Mouse (Mus musculus): ENCODE results near the gene Xlr5c. TPM values are rescaled to one million over a fixed set of nuclear protein-coding genes. Genes with fewer than 3 reads are reported as not detected.

Gene Xlr5c
- polyA plus RNA-seq, 1 experiment from 2014 or later = not detected

Other genes starting within 250 kb of the Xlr5c start
- 2.1 and 2.4 TPM in 2 replicates for gene Pnma3, start 228.2 kb downstream of the Xlr5c start, polyA plus RNA-seq (2015; fragmentation: Nextera tagmentation; extraction: Ambion mirVana)
- gene Xlr4a, start 210.5 kb downstream of the Xlr5c start, polyA plus RNA-seq (2015; fragmentation: Nextera tagmentation; extraction: Ambion mirVana) = 0.23 and 1.1 TPM in 2 replicates
- gene Xlr3a, start 195.9 kb downstream of the Xlr5c start, polyA plus RNA-seq (2015; fragmentation: Nextera tagmentation; extraction: Ambion mirVana) = 2.2 and 2.7 TPM in 2 replicates
- gene Gm14685, start 175.9 kb downstream of the Xlr5c start, polyA plus RNA-seq (2015; fragmentation: Nextera tagmentation; extraction: Ambion mirVana) = 0.59 and 0.92 TPM in 2 replicates
- gene Xlr5b, start 144.2 kb downstream of the Xlr5c start, polyA plus RNA-seq (2015; fragmentation: Nextera tagmentation; extraction: Ambion mirVana) = not detected in 2 replicates
- gene DXBay18, start 143.5 kb downstream of the Xlr5c start, polyA plus RNA-seq (2015; fragmentation: Nextera tagmentation; extraction: Ambion mirVana) = 0.22 and 0.70 TPM in 2 replicates
- gene Spin2d, start 116.0 kb downstream of the Xlr5c start, polyA plus RNA-seq (2015; fragmentation: Nextera tagmentation; extraction: Ambion mirVana) = not detected in 2 replicates
- 12.6 and 16.1 TPM in 2 replicates for gene Xlr3b, start 100.8 kb downstream of the Xlr5c start, polyA plus RNA-seq (2015; fragmentation: Nextera tagmentation; extraction: Ambion mirVana)
- gene Xlr4b, start 78.6 kb downstream of the Xlr5c start, polyA plus RNA-seq (2015; fragmentation: Nextera tagmentation; extraction: Ambion mirVana) = 0.34 and 0.50 TPM in 2 replicates
- gene F8a, start 64.7 kb downstream of the Xlr5c start, polyA plus RNA-seq (2015; fragmentation: Nextera tagmentation; extraction: Ambion mirVana) = 25.6 and 28.0 TPM in 2 replicates
- 0.14 TPM in 1 of 2 replicates, not detected in the other for gene Xlr4c, start 49.8 kb downstream of the Xlr5c start, polyA plus RNA-seq (2015; fragmentation: Nextera tagmentation; extraction: Ambion mirVana)
- not detected in 2 replicates for gene Xlr3c, start 27.6 kb downstream of the Xlr5c start, polyA plus RNA-seq (2015; fragmentation: Nextera tagmentation; extraction: Ambion mirVana)
- not detected in 2 replicates for gene Xlr5a, start within 50 bp of the Xlr5c start, polyA plus RNA-seq (2015; fragmentation: Nextera tagmentation; extraction: Ambion mirVana)
- gene Gm45015, start 43.9 kb upstream of the Xlr5c start, polyA plus RNA-seq (2015; fragmentation: Nextera tagmentation; extraction: Ambion mirVana) = not detected in 2 replicates
- gene Zfp275, start 49.6 kb upstream of the Xlr5c start, polyA plus RNA-seq (2015; fragmentation: Nextera tagmentation; extraction: Ambion mirVana) = 11.6 and 12.0 TPM in 2 replicates
- gene Gm18336, start 105.8 kb upstream of the Xlr5c start, polyA plus RNA-seq (2015; fragmentation: Nextera tagmentation; extraction: Ambion mirVana) = not detected in 2 replicates
- gene Zfp92, start 118.1 kb upstream of the Xlr5c start, polyA plus RNA-seq (2015; fragmentation: Nextera tagmentation; extraction: Ambion mirVana) = 0.62 and 0.72 TPM in 2 replicates
- gene Trex2, start 142.4 kb upstream of the Xlr5c start, polyA plus RNA-seq (2015; fragmentation: Nextera tagmentation; extraction: Ambion mirVana) = not detected in 2 replicates
- 58.0 and 61.1 TPM in 2 replicates for gene Haus7, start 166.1 kb upstream of the Xlr5c start, polyA plus RNA-seq (2015; fragmentation: Nextera tagmentation; extraction: Ambion mirVana)
- gene Bgn, start 190.6 kb upstream of the Xlr5c start, polyA plus RNA-seq (2015; fragmentation: Nextera tagmentation; extraction: Ambion mirVana) = 12.8 and 13.4 TPM in 2 replicates
- 3.7 and 4.4 TPM in 2 replicates for gene Atp2b3, start 210.1 kb upstream of the Xlr5c start, polyA plus RNA-seq (2015; fragmentation: Nextera tagmentation; extraction: Ambion mirVana)

All from forebrain, embryonic 15.5 days (tissue).